Mouse (Mus musculus) heart, adult 2 months (tissue): ENCODE measurements at regions not wholly inside any gene's neighbourhood (a gene's known extent, or its start where the extent isn't known, plus 50 kb on each side); places are given as distances from the start of the nearest gene placed in this dataset.

ENCODE experiments used
- DNase-seq, 2 experiments: peaks; one replicate each; pipeline ENCODE4 v3.0.0; 2021
- H3K27ac ChIP-seq: fragments of 200-600 bp; 2 replicates; pipeline ENCODE4 v1.8.1; 2022
- H3K27me3 ChIP-seq: fragments of 200-500 bp; 2 replicates; pipeline ENCODE4 v1.6.1; 2012; ENCODE audit warnings: mild to moderate bottlenecking, low read length, inconsistent platforms, mixed read lengths; ENCODE audit not compliant: control insufficient read depth, insufficient read depth
- H3K36me3 ChIP-seq: fragments of 200-500 bp; 2 replicates; pipeline ENCODE4 v1.6.1; 2012; ENCODE audit warnings: low read length, inconsistent platforms; ENCODE audit not compliant: control insufficient read depth, insufficient read depth
- H3K4me1 ChIP-seq: fragments of 200-500 bp; 2 replicates; pipeline ENCODE4 v1.6.1; 2011; ENCODE audit warnings: low read length; ENCODE audit not compliant: control insufficient read depth, insufficient read depth
- H3K4me3 ChIP-seq: fragments of 200-600 bp; 2 replicates; pipeline ENCODE4 v1.8.1; 2022
- H3K79me2 ChIP-seq: fragments of 200-500 bp; replicated peaks from 2 replicates; pipeline ENCODE4 v1.6.1; 2012; ENCODE audit warnings: mild to moderate bottlenecking, inconsistent platforms, low read length, moderate library complexity, mixed read lengths; ENCODE audit not compliant: control insufficient read depth, insufficient read depth
- H3K9ac ChIP-seq: fragments of 200-500 bp; 2 replicates; pipeline ENCODE4 v1.6.1; 2012; ENCODE audit warnings: low read depth, mild to moderate bottlenecking, control low read depth, inconsistent platforms, low read length, mixed read lengths
- CTCF ChIP-seq: fragments of 200-600 bp; IDR thresholded peaks from 2 replicates; pipeline ENCODE4 v1.8.1; 2022; ENCODE audit warnings: antibody characterized with exemption, mild to moderate bottlenecking, moderate library complexity
- EP300 ChIP-seq: fragments of 200-500 bp; IDR thresholded peaks from 2 replicates; pipeline ENCODE4 v1.6.1; 2011; ENCODE audit warnings: low read depth, low read length, control low read depth; ENCODE audit not compliant: insufficient read depth
- POLR2A ChIP-seq: fragments of 200-500 bp; IDR thresholded peaks from 2 replicates; pipeline ENCODE4 v1.6.1; 2011; ENCODE audit warnings: mild to moderate bottlenecking, low read depth, low read length, control low read depth; ENCODE audit not compliant: insufficient read depth
- WGBS: fragments of 180-500 bp; shearing (Covaris S2); methylation state at CpG from one replicate; pipeline ENCODE4 v1.1.7; 2018; 5-methylcytosine and 5-hydroxymethylcytosine counted together
- intact Hi-C: fragments of 180-260 bp; cut with DNase I; formaldehyde crosslinking; loops from one replicate; pipeline ENCODE4 v1.15.1; 2025

DNA sequence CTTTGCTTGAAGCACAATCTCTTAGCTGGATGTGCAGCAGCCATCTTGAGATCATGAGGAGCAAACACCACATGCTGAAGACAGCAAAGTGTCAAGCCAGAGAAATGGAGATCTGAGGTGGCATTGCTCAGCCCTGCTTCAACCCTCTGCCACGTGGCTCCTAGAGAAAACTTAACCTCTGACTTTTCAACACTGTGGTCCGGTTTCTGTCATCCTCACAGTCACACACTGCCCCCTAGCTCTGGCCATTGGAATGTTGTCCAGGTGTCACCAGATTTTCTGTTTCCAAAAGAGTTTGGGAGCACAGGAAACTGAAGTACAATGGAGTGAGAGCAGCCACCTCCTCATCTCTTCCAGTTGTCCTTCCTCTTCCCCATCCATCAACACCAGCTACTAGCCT, 50.2 kb upstream of the Dhx15 start:
- Histone ChIP-seq H3K9ac (no peak overlapping the region), H3K27me3 (no peaks in the 10 kb centered on the region), H3K36me3 (no peaks in the 10 kb centered on the region), H3K79me2 (no peaks in the 10 kb centered on the region), H3K27ac (no peak overlapping the region), H3K4me3 (no peak overlapping the region), H3K4me1 (no peaks in the 10 kb centered on the region)
- intact Hi-C loops = loop anchor here (5.0 kb wide), 2 partner anchors 108 to 123 kb away; no protein-coding TSS in a partner anchor
- peak; percentile 79 for TF ChIP-seq CTCF
- TF ChIP-seq POLR2A = no peak
- no peak for TF ChIP-seq EP300
- WGBS = 3% methylated on average over 2 of the region's 2 CpGs
- DNase-seq = no peak
